Mouse (Mus musculus) forebrain, embryonic 13.5 days (tissue): ENCODE data around the gene Zcchc3. TPM values are rescaled to one million over a fixed set of nuclear protein-coding genes. Genes with fewer than 3 reads are reported as not detected.

Experiments used
- ATAC-seq: fragments of 200-750 bp; cut with Nextera tagmentation; 2 replicates; pipeline ENCODE4 v1.8.0; 2017
- H3K27ac ChIP-seq: fragments of 300-500 bp; sonication (generic); 2 replicates; pipeline ENCODE4 v1.5.1; 2015; ENCODE audit warnings: inconsistent platforms, mild to moderate bottlenecking, moderate library complexity
- H3K27me3 ChIP-seq: fragments of 300-500 bp; sonication (generic); 2 replicates; pipeline ENCODE4 v1.6.1; 2015; ENCODE audit warnings: mild to moderate bottlenecking, inconsistent platforms
- H3K36me3 ChIP-seq: fragments of 300-500 bp; sonication (generic); 2 replicates; pipeline ENCODE4 v1.6.1; 2015; ENCODE audit warnings: mild to moderate bottlenecking, inconsistent platforms; ENCODE audit not compliant: poor library complexity, severe bottlenecking
- H3K4me1 ChIP-seq: fragments of 300-500 bp; sonication (generic); 2 replicates; pipeline ENCODE4 v1.6.1; 2015; ENCODE audit warnings: inconsistent platforms
- H3K4me2 ChIP-seq: fragments of 300-500 bp; sonication (generic); 2 replicates; pipeline ENCODE4 v1.6.1; 2015; ENCODE audit warnings: inconsistent platforms, mild to moderate bottlenecking, moderate library complexity
- H3K4me3 ChIP-seq: fragments of 300-500 bp; sonication (generic); 2 replicates; pipeline ENCODE4 v1.5.1; 2015; ENCODE audit warnings: mild to moderate bottlenecking, inconsistent platforms
- H3K9ac ChIP-seq: fragments of 300-500 bp; sonication (generic); 2 replicates; pipeline ENCODE4 v1.6.1; 2015; ENCODE audit warnings: mild to moderate bottlenecking, inconsistent platforms
- H3K9me3 ChIP-seq: fragments of 300-500 bp; sonication (generic); replicated peaks from 2 replicates; pipeline ENCODE4 v1.6.1; 2016; ENCODE audit warnings: inconsistent platforms
- WGBS: fragments of 180-500 bp; shearing (Covaris S2); methylation state at CpG from one replicate; pipeline ENCODE4 v1.1.7; 2015; 5-methylcytosine and 5-hydroxymethylcytosine counted together
- polyA plus RNA-seq: library from polyadenylated mRNA; unstranded; fragments of >200 nt; fragmentation: Nextera tagmentation; extraction: Ambion mirVana; gene quantifications from 2 replicates; pipeline ENCODE4 v1.2.1, GENCODE M21; 2015

Zcchc3 gene
- 25.3 and 25.9 TPM in 2 replicates for polyA plus RNA-seq

- Histone ChIP-seq H3K27ac (peak within 1 kb of the TSS; percentile 96), H3K9me3 (peaks cover 7% of the 10 kb centered on the region), H3K4me1 (peaks cover 35% of the 10 kb centered on the region), H3K9ac (peak within 1 kb of the TSS; percentile 99), H3K36me3 (no peaks in the 10 kb centered on the region), H3K4me2 (peak within 1 kb of the TSS; percentile 94), H3K4me3 (peak within 1 kb of the TSS; percentile 76), H3K27me3 (no peaks in the 10 kb centered on the region)
- peak; percentile 85 for ATAC-seq
- under 1% methylated on average over 46 of the region's 65 CpGs for WGBS
Measured at GRCm38 (mm10) chr2:152414591-152415165, at the start of gene Zcchc3. TSS of gene Zcchc3 (minus strand) at chr2:152415027.

- Histone ChIP-seq H3K27me3 (no peaks in the 10 kb centered on the region), H3K4me2 (no peak overlapping the region), H3K27ac (no peak overlapping the region), H3K9me3 (no peaks in the 10 kb centered on the region; the same call in 1 of the 2 replicates), H3K4me1 (no peaks in the 10 kb centered on the region; the same call in 1 of the 2 replicates), H3K9ac (no peak overlapping the region), H3K36me3 (no peaks in the 10 kb centered on the region), H3K4me3 (no peak overlapping the region)
- no peak for ATAC-seq
- 72% methylated on average over 13 of the region's 13 CpGs for WGBS
Measured at GRCm38 (mm10) chr2:152459241-152459640, 44.4 kb upstream of the Zcchc3 start.

GRCm38 (mm10) chr2:152452101-152452781, 37.4 kb upstream of the Zcchc3 start:
- WGBS: 57% methylated on average over 4 of the region's 4 CpGs
- Histone ChIP-seq H3K4me3 (no peak overlapping the region), H3K9ac (no peak overlapping the region), H3K27me3 (no peaks in the 10 kb centered on the region), H3K4me2 (no peak overlapping the region), H3K27ac (no peak overlapping the region), H3K4me1 (no peaks in the 10 kb centered on the region), H3K36me3 (no peaks in the 10 kb centered on the region), H3K9me3 (no peaks in the 10 kb centered on the region)
- no peak; the same call in 1 of the 2 replicates for ATAC-seq

- WGBS: 7% methylated on average over 5 of the region's 5 CpGs
- H3K27ac ChIP-seq: no peak overlapping the region
- no peaks in the 10 kb centered on the region for H3K9me3 ChIP-seq
- no peak overlapping the region for H3K4me2 ChIP-seq
- no peak overlapping the region for H3K9ac ChIP-seq
- H3K4me3 ChIP-seq: no peak overlapping the region
- no peak for ATAC-seq
- no peaks in the 10 kb centered on the region for H3K27me3 ChIP-seq
- H3K36me3 ChIP-seq: no peaks in the 10 kb centered on the region
- H3K4me1 ChIP-seq: no peaks in the 10 kb centered on the region
Measured at GRCm38 (mm10) chr2:152450241-152450640, 35.4 kb upstream of the Zcchc3 start.

GRCm38 (mm10) chr2:152447461-152447860, 32.6 kb upstream of the Zcchc3 start:
- no peak overlapping the region for H3K4me2 ChIP-seq
- no peaks in the 10 kb centered on the region for H3K9me3 ChIP-seq
- H3K4me3 ChIP-seq: no peak overlapping the region
- no peaks in the 10 kb centered on the region for H3K27me3 ChIP-seq
- H3K4me1 ChIP-seq: peaks cover 3% of the 10 kb centered on the region; the same call in 1 of the 2 replicates
- H3K36me3 ChIP-seq: no peaks in the 10 kb centered on the region
- ATAC-seq: no peak
- no peak overlapping the region for H3K27ac ChIP-seq
- WGBS: 53% methylated on average over 5 of the region's 5 CpGs
- H3K9ac ChIP-seq: no peak overlapping the region

GRCm38 (mm10) chr2:152446642-152447041, 31.8 kb upstream of the Zcchc3 start:
- H3K9me3 ChIP-seq: no peaks in the 10 kb centered on the region
- H3K27ac ChIP-seq: no peak overlapping the region
- no peak overlapping the region for H3K9ac ChIP-seq
- no peak overlapping the region for H3K4me2 ChIP-seq
- no peaks in the 10 kb centered on the region for H3K36me3 ChIP-seq
- H3K4me1 ChIP-seq: peaks cover 3% of the 10 kb centered on the region; the same call in 1 of the 2 replicates
- no peaks in the 10 kb centered on the region for H3K27me3 ChIP-seq
- no peak overlapping the region for H3K4me3 ChIP-seq
- ATAC-seq: no peak
- 73% methylated on average over 2 of the region's 2 CpGs for WGBS

- Histone ChIP-seq H3K4me2 (no peak overlapping the region), H3K4me3 (no peak overlapping the region), H3K27me3 (no peaks in the 10 kb centered on the region), H3K9me3 (no peaks in the 10 kb centered on the region), H3K27ac (no peak overlapping the region), H3K36me3 (no peaks in the 10 kb centered on the region), H3K9ac (no peak overlapping the region), H3K4me1 (peaks cover 3% of the 10 kb centered on the region; the same call in 1 of the 2 replicates)
- ATAC-seq: no peak
- WGBS: 82% methylated on average over 8 of the region's 8 CpGs
Measured at GRCm38 (mm10) chr2:152443281-152443680, 28.5 kb upstream of the Zcchc3 start.

- Histone ChIP-seq H3K36me3 (no peaks in the 10 kb centered on the region), H3K4me2 (no peak overlapping the region), H3K4me3 (no peak overlapping the region), H3K9me3 (no peaks in the 10 kb centered on the region), H3K27ac (no peak overlapping the region), H3K4me1 (peaks cover 4% of the 10 kb centered on the region), H3K9ac (no peak overlapping the region), H3K27me3 (no peaks in the 10 kb centered on the region)
- 84% methylated on average over 4 of the region's 4 CpGs for WGBS
- no peak for ATAC-seq
Measured at GRCm38 (mm10) chr2:152442322-152442721, 27.5 kb upstream of the Zcchc3 start.

- 81% methylated on average over 2 of the region's 2 CpGs for WGBS
- no peak overlapping the region for H3K4me3 ChIP-seq
- no peak overlapping the region for H3K27ac ChIP-seq
- H3K4me1 ChIP-seq: peaks cover 20% of the 10 kb centered on the region
- H3K27me3 ChIP-seq: no peaks in the 10 kb centered on the region
- H3K9ac ChIP-seq: no peak overlapping the region
- no peak for ATAC-seq
- no peak overlapping the region for H3K4me2 ChIP-seq
- H3K36me3 ChIP-seq: no peaks in the 10 kb centered on the region
- H3K9me3 ChIP-seq: no peaks in the 10 kb centered on the region
Measured at GRCm38 (mm10) chr2:152439833-152440232, 25.0 kb upstream of the Zcchc3 start.

GRCm38 (mm10) chr2:152438963-152439362, 24.1 kb upstream of the Zcchc3 start:
- H3K4me3 ChIP-seq: no peak overlapping the region
- 59% methylated on average over 1 of the region's 1 CpGs for WGBS
- no peak overlapping the region for H3K4me2 ChIP-seq
- no peaks in the 10 kb centered on the region for H3K9me3 ChIP-seq
- ATAC-seq: no peak
- peaks cover 20% of the 10 kb centered on the region for H3K4me1 ChIP-seq
- H3K27ac ChIP-seq: no peak overlapping the region
- no peak overlapping the region for H3K9ac ChIP-seq
- no peaks in the 10 kb centered on the region for H3K27me3 ChIP-seq
- no peaks in the 10 kb centered on the region for H3K36me3 ChIP-seq

GRCm38 (mm10) chr2:152436983-152437860, 22.4 kb upstream of the Zcchc3 start:
- WGBS: 3% methylated on average over 22 of the region's 23 CpGs
- Histone ChIP-seq H3K4me3 (peak overlapping the region; percentile 33), H3K36me3 (no peaks in the 10 kb centered on the region), H3K9ac (peak overlapping the region; percentile 66), H3K4me1 (peaks cover 17% of the 10 kb centered on the region), H3K27ac (no peak overlapping the region), H3K4me2 (peak overlapping the region; percentile 66), H3K27me3 (no peaks in the 10 kb centered on the region), H3K9me3 (no peaks in the 10 kb centered on the region)
- peak; percentile 92 for ATAC-seq

- Histone ChIP-seq H3K4me3 (no peak overlapping the region), H3K9me3 (no peaks in the 10 kb centered on the region), H3K9ac (peak overlapping the region; percentile 12; the same call in 1 of the 2 replicates), H3K4me1 (peaks cover 17% of the 10 kb centered on the region), H3K36me3 (no peaks in the 10 kb centered on the region), H3K27ac (no peak overlapping the region; the same call in 1 of the 2 replicates), H3K27me3 (no peaks in the 10 kb centered on the region), H3K4me2 (no peak overlapping the region)
- no peak for ATAC-seq
- 53% methylated on average over 7 of the region's 7 CpGs for WGBS
Measured at GRCm38 (mm10) chr2:152436405-152436901, 21.6 kb upstream of the Zcchc3 start.
